Mouse (Mus musculus) gastrocnemius, postnatal 36 days (tissue): ENCODE results near the gene Gdf3. TPM values are rescaled to one million over a fixed set of nuclear protein-coding genes. Genes with fewer than 3 reads are reported as not detected.
"Not testable (repeated sequence)": the region's sequence is repeated elsewhere in the genome, so short reads cannot be mapped to it uniquely, and the experiment has no call there.

Experiments used
- DNase-seq, 2 experiments: peaks; one replicate each; pipeline ENCODE4 v3.0.0; 2022
- intact Hi-C: fragments of 180-260 bp; cut with DNase I; formaldehyde crosslinking; loops from one replicate; pipeline ENCODE4 v1.15.1; 2025
- total RNA-seq, 2 experiments: library from RNA; stranded (reverse); gene quantifications; 2 replicates each; pipeline ENCODE4 v1.2.3; 2021

Gdf3 gene
- total RNA-seq, 2 experiments from 2014 or later = not detected

DNA sequence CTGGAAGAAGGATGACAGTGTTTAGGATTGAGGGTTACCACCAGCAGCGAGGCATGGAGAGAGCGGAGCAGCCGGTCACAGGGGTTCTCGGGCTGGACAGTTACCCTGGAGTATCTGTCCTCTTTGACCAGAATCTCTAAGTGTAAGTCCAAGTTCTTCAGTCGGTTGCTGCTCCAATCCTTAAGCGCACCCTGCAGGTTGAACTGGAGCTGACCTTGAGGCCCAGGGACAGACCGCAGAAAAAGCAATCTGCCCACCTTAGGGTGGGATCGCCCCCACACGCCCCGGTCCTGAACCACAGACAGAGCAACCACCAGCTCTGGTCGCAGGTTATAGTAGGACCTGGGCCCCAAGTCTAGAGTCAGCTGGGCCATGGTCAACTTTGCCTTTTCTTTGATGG is 3.2 kb downstream of the Gdf3 start:
- no peak for DNase-seq
- intact Hi-C loops = no loop called here

- DNase-seq = no peak
- intact Hi-C loops = no loop called here
Measured at GRCm38 (mm10) chr6:122605483-122605882, 4.4 kb downstream of the Gdf3 start.

DNA sequence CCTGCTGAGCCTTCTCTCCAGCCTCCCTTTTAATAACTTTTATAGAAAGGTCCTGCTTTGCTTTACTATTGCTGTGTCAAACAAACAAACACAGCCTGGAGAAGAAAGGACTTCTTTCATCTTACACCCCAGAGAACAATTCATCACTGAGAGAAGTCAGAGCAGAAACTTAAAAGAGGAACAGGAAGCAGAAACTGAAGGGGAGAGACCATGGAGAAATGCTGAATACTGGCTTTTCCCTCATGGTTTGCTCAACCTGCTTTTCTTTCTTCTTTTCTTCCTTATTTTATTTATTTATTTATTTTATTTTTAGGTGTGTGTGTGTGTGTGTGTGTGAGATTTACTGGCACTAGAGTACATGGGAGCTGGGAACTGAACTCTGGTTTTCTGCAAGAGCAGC is 5.6 kb downstream of the Gdf3 start:
- intact Hi-C loops = no loop called here
- DNase-seq = no peak

DNA sequence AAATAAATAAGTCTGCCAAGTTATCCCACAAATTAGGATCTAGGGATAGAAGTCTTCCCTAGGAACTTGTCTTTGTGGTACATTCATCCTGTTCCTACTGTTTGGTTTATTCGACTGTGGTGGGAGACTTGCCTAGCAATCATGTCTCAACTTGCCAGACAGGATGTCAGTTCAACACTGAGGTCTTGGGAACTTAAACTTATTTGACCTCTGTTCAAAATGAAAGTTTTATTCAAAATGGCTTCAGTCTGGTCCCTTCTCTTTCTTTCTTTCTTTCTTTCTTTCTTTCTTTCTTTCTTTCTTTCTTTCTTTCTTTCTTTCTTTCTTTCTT is 6.9 kb downstream of the Gdf3 start:
- no peak for DNase-seq
- intact Hi-C loops = no loop called here

DNA sequence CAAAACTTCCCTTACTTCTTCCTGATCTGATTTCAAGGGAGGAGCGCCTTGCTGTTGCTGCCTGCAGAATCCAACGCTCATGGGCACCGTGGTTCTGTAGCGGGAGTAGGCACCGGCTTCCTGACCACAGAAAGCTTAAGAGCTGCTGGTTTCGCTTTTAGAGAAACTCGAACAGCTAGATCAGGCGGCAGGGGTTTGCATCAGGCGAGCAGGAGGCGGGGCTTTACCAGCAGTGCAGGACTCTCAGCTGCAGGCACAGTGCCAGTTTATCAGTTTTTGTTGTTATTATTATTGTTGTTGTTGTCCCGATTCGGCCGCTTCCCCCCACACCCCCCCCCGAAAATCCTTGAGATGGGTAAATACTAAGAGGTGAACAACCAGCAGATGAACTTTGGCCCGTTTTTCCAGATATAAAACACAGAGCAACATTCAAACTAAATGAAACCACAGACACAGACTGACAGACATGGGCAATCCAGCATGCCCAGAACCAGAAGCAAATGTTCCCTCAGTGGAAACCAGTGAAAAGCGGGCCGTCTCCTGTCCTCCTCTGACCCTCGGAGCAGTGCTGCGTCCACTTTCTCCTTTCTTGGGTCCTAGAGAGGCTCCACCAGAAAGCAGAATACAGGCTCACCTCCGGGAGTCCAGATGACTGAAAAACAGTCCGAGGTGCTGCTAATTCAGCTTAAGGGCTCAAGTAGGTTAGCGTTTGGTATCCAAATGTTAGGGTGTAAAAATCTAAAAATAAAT is 7.5 kb downstream of the Gdf3 start, which contains the start of gene Apobec1:
TSS of gene Apobec1 (minus strand) at position 203 of the 750 bp plus-strand sequence.
- peak; percentile 53 to 63 for DNase-seq
- intact Hi-C loops = no loop called here

DNA sequence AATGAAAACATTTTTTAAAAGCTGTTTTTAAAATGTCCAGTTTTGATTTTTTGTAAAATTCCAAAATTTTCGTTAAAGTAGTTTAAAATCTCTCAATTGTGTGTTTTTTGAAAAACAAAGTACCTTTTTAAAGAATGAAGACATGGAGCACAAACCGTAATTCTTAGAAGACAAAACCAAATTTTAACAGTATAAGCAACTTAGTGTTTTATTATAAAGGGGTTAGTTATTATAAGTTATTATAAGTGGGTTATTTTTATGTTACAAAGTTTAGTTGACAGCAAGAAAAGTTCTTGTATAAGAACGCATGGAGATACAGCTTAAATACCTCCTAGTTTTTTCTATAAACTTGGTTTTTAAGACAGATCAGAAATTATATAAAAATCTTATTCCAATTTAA is 8.3 kb downstream of the Gdf3 start:
- intact Hi-C loops = no loop called here
- no peak for DNase-seq

GRCm38 (mm10) chr6:122601031-122601430 is 8.9 kb downstream of the Gdf3 start:
- intact Hi-C loops = no loop called here
- no peak for DNase-seq

GRCm38 (mm10) chr6:122600066-122600646 is 9.7 kb downstream of the Gdf3 start:
- DNase-seq = no peak
- intact Hi-C loops = no loop called here

DNA sequence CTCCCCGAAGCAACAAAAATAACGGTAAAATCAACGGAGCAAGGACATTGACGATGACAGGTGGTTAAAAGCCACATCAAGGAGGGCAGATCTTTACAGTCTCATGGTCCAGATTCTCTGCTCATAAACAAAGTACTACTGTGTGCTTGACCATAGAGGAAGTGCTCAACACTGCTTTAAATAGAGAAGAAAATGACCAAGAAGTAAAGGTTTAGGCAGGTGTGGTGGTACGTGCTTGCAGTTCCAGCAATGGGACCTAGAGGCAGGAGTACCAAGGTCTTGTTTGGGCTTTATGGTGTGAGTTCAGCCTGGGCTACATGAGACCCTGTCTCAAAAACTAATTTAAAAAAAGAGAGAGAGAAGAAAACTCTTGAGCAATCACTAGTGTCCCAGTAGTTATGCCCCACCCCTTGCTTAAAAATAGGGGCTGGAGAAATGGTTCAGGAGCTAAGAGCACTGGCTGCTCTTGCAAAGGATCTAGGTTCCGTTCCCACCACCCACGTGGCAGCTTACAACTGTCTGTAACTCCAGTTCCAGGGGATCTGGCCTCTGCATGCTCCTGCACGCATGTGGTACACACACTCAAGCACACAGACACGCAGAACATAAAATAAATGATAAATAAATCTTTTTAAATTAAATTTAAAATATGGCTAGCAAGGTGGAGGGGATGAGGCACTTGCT is 10.7 kb downstream of the Gdf3 start:
- DNase-seq = no peak
- intact Hi-C loops = no loop called here

DNA sequence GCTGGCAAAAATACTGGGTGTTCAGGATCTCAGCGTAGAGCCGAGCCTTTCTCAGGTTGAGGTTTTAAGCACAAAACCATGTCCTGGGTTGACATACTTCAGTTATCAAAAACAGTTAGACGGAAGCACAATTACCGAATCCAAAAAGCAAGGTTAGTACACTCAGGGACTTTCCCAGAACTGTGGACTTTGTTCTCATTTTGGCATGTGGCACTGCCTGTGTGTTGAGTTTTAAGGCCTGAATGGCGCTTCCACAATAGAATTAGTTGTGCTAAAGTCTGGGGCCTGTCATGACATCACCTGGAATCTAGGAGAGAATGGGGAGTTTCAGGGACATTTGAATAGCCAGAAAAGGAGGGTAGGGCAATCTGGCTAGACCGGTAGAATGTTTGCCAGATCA is 11.5 kb downstream of the Gdf3 start:
- intact Hi-C loops = no loop called here
- no peak for DNase-seq

DNA sequence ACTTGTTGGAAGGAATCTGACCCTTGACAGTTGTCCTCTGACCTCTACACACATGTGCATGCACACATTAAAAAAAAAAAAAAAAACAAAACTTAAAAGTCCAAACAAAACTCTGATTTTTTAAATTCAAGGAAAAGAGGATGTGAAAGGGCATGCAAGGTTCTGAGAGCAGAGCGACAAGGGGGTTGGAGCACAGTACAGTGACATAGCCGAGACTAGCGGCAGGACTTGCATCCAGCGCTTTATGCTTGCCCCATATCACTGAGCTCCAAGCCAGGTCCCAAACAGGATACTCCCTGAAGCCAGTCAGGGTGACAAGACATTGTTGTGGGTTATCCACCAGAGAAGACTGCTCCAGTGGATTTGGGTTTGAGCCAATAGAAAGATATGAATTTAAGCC is 11.9 kb downstream of the Gdf3 start:
- intact Hi-C loops = no loop called here
- no peak for DNase-seq

- DNase-seq = no peak
- intact Hi-C loops = no loop called here
Measured at GRCm38 (mm10) chr6:122596608-122597007, 13.3 kb downstream of the Gdf3 start.

- DNase-seq = no peak
- intact Hi-C loops = no loop called here
Measured at GRCm38 (mm10) chr6:122595637-122596036, 14.2 kb downstream of the Gdf3 start.

DNA sequence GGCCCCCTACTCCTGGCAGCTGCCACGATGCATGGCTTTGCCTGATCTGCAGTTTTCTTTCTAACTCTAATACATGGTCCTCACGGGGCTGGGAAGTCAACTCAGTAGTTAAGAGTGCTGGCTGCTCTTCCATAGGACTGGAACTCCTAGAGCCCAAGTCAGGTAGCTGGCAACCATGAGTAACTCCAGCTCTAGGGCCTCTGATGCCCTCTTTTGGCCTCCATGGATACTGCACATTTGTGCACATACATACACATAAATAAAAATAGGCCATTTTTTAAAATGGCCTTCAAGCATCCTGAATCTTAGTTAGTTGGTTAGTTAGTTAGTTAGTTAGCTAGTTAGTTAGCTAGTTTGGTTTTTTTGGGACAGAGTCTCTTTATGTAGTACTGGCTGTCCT is 17.0 kb downstream of the Gdf3 start:
- no peak for DNase-seq
- intact Hi-C loops = no loop called here

GRCm38 (mm10) chr6:122591027-122591758 is 18.7 kb downstream of the Gdf3 start:
- no peak for DNase-seq

DNA sequence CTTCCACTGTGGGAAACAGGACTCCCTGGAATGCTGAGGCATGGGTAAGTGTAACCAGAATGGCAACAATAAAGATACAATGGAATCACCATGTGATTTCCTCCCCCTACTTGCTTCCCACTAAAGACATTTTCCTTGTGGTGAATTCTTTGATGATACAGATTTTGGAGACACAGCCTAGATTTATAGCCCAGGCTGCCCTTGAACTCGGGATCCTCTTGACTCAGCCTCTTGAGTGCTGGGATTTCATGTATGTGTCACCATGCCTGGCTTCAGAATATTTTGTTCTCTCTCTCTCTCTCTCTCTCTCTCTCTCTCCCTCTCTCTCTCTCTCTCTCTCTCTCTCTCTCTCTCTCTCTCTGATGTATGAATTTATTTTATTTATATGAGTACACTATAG is 30.8 kb downstream of the Gdf3 start:
- no peak for DNase-seq
- intact Hi-C loops = no loop called here

More at GRCm38 (mm10) chr6:122591027-122591758, 18.7 kb downstream of the Gdf3 start:
- intact Hi-C loops = no loop called here

DNA sequence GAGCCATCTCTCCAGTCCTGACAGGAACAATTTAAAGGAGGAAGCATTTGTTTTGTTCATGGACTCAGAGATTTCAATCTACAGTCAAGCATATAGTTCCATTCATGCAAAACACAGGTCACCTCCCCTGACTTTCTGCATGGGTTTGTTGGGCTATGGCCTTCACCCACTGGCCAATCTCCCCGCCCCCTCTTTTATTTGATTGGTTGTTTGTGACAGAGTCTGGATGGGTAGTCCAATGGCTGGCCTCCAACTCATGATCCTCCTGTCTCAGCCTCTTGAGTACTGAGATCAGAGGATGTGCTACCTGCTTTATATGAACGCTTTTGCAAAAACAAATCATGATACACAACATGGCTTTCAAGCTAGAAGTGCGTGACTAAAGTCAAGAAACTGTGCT is 32.9 kb downstream of the Gdf3 start:
- intact Hi-C loops = no loop called here
- no peak for DNase-seq

DNA sequence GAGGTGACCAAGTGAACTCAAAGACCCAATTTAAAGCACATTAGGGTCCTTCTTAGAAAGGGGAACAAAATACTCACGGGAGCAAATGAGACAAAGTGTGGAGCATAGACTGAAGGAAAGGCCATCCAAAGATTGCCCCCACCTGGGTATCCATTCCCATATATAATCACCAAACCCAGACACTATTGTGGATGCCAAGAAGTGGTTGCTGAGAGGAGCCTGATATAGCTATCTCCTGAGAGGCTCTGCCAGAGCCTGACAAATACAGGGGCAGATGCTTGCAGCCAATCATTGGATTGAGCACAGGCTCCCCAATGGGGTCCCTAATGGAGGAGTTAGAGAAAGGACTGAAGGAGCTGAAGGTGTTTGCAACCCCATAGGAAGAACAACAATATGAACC is 34.9 kb downstream of the Gdf3 start:
- intact Hi-C loops, DNase-seq: not testable (repeated sequence)

- intact Hi-C loops = no loop called here
Measured at GRCm38 (mm10) chr6:122571617-122571959, 38.3 kb downstream of the Gdf3 start.

GRCm38 (mm10) chr6:122570695-122571616 is 38.9 kb downstream of the Gdf3 start:
- no peak for DNase-seq
- intact Hi-C loops = no loop called here

More at GRCm38 (mm10) chr6:122571617-122571959, 38.3 kb downstream of the Gdf3 start:
- DNase-seq = no peak
